Mouse (Mus musculus): ENCODE measurements around the gene Spint4.

Gene Spint4

DNA sequence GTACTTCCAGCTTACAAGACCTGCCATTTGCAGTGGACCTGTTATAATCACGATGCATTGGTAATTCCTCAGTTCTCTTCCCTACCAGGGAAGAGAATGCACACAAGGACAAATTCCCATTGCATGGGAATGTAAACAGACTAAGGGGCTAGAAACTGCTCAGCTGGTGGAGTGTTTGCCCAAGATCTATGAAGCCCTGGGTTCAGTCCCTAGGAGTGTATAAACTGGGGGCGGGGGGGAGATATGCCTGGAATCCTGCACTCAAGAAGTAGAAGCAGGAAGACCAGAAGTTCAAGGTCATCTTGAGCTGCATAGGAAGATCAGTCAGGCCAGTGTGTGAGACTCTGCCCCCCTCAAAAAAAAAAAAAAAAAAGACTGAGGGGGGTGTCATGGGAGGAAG, 35.0 kb downstream of the Spint4 start:
- DNase-seq: no peak

DNA sequence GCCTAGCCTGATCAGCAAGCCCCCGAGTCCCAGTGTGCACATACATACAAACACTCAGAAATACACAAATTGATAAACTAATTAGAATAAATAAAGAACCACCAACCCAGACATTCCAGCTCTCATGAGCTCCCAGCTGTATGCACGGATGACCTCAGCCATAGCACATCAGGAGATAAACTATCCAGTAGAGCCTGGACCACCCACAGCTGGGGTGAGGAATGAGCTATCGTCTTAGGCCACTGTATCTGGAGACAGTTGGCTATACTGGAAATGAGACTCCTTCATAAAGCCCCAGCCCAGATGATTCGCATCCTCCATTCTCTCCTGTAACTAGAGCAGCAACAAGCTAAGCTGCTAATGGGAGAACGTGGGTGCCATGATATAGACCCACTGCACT, 36.5 kb downstream of the Spint4 start:
- DNase-seq: no peak

- no peak for DNase-seq
These were observed 37.1 kb downstream of the Spint4 start for GRCm38 (mm10) chr2:164735446-164735845.

DNA sequence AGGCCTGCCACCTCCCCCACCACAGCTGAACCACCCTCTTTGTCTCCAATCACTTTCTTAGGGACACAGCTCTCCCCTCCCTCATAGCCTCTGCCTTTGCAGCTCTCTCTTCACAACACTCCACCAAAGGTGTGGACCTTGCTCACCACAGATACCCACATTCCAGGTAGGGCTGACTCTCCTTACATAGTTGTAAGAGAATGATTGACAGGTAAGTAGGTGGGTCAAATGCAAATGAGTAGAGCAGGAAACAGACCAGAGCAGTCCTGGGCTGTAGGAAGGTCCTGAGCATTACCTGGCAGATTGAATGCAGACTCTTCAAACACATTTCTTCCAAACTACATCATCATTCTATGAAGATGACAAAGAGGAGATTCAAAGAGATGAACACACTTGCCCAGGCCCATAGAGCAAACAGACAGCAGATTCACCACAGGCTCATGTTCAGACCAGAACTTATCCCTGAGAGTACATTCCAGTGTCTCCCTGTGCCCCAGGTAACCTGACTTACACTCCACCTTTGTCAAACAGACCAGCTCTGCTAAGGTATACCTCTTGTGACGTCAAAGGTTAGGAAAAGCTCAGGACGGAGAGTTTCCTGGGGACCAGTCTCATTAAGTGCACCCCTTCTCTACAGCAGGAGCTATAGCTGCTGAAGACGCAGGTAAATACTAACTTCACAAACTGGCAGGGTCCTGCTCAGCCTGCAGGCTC, 39.2 kb downstream of the Spint4 start:
- peak; percentile 42 for DNase-seq

DNA sequence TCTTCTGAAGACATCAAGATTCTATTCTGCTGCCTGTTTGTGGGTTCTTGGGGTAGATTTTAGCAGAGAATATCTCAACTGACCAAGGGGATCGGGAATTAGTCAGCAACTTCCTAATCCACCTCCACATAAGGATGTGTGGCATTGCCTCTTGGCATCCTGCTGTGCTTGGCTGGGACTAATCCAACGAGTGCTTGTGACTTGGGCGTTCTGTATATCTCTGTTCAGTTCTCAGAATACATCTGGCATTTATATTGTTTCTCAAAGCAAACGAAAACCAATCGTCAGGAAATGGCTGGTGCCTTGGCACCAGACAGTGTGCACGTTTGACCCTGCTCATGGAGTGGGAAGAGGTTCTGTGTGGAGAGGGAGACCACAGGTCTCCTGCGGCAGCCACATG, 41.6 kb downstream of the Spint4 start:
- no peak for DNase-seq

- DNase-seq: no peak
These were observed 46.7 kb downstream of the Spint4 start for GRCm38 (mm10) chr2:164744987-164745386.

DNA sequence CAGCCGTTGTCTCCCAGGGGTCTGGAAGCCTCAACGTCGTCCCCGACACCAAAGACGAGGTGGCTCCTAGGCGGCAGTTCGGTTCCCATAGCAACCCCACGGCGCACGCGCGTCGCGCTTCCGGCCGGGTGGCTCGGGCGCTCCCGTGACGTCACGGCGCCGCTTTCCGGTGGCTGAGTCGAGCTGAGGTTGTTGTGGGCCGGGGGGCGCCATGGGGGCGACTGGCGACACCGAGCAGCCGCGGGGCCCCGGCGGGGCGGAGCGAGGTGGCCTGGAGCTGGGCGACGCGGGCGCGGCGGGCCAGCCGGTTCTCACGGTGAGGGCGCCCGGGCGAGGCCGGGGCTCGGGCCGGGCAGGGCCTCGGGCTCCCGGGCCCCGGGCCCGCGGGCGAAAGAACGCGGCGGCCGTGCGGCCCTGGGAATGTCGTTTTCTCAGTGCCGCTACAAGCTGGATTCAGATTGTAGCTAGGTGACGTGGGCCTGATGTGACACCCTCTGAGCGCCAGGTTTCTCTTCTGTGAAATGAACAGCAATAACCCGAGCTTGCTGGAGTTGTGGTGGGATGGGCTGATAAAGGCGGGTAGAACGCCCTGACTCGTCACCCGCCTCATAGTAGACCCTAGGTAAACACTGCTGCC, 47.7 kb downstream of the Spint4 start, which contains the start of the genes Wfdc3 and Dnttip1:
Wfdc3 (minus strand) TSS at position 89 of the 637 bp plus-strand sequence.
Dnttip1 (plus strand) TSS at position 141 of the 637 bp plus-strand sequence.
- DNase-seq: peak; percentile 89

DNA sequence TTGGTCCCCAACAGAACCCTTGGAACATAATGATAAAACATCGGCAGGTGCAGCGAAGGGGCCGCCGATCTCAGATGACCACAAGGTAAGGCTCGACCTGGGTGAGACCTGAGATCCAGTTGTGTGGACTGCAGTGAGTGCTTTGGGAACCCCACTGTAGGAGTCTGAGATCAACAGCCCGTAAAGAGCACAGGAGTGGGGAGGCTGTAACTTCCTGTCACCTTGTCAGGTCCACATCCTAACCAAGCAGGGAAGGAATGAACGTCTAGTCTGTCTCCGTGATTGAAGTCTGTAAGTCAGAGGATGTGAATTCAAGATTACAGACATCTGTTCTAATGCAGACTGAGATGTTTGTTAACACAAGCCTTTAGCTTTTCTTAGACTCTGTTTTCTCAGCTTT, 48.4 kb downstream of the Spint4 start:
- no peak for DNase-seq

DNA sequence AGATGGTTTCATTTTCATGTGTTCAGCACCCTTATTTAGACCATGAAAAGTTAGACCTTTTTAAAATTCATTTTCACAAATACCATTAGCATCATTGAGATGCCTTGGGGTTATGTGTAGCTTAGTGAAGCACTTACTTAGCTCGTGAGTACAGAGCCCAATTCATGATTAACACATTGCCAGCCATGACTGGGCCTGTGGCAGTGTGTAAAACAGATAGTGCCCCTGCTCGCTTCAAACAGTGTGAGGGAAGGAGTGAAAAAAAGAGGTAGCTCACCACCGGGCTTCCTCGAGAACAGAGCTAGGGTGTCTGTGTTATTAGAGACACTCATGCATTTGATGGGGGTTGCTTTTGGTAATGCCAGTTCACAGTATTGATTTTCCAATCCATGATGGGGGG, 49.9 kb downstream of the Spint4 start:
- no peak for DNase-seq

DNA sequence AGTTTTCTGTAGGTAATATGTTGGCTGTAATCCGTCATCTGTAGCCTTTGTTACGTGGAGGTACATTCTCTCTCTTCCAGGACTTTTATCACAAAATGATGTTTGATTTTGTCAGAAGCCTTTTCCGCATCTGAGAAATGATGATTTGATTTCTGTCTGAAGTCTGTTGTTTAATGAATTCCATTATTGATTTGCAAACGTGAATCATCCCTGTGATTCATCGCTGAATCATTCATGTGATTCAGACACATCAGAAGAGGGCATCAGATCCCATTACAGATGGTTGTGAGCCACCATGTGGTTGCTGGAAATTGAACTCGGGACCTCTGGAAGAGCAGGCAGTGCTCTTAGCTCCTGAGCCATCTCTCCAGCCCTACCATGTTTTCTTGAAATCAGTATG, 50.7 kb downstream of the Spint4 start:
- DNase-seq: no peak
